Mouse (Mus musculus): Measurements from ENCODE around the gene Ncoa5. TPM values are rescaled to one million over a fixed set of nuclear protein-coding genes. Genes with fewer than 3 reads are reported as not detected.

Ncoa5 gene
- polyA plus RNA-seq, 1 experiment, result 25.1 TPM

DNA sequence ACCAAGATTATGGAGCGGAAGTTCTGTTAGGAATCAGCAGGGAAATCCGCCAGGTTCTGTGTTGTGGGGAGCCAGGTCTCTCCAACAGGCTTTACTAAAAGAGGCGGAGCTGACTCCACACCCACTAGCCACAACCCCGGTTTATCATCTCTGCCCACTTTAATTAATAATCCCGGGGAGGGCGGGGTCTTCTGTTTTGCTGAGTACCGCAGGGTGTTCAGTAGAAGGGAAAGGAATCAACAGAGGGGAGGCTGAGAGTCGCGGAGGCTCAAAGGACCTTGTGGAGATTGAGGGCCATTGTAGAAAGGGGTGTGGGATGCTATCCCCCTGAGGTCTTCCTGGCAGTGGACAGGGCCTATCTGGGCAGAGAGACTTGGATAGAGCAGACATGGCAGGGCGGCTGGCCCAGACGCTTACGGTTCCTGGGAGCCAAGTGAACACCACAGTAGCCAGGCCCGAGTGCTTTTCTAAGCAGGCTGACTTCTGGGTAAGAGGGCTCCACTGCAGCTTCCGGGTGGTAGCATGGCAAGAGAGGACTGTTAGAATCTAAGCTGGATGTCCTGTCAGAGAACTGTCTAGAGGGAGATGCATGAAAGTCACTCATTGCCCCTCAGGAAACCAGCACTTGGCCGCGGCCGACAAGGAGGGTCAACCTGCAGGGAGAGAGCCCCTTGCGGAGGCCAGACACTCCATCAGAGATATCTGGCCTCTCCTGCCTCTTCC is 16.3 kb upstream of the Ncoa5 start:
- 82% methylated on average over 18 of the region's 18 CpGs for WGBS
- Histone ChIP-seq H3K36me3 (ENCODE audit: control insufficient read depth, insufficient read depth, low read length) (no peaks in the 10 kb centered on the region), H3K27me3 (ENCODE audit: control insufficient read depth, insufficient read depth, low read length) (peaks cover 2% of the 10 kb centered on the region), H3K4me1 (ENCODE audit: control insufficient read depth, insufficient read depth, insufficient read length) (peaks cover 3% of the 10 kb centered on the region; the same call in 1 of the 2 replicates), H3K27ac (ENCODE audit: insufficient read depth, low read length) (no peak overlapping the region), H3K4me3 (ENCODE audit: extremely low read depth, insufficient read depth, insufficient read length) (no peak overlapping the region)
- no peak for DNase-seq (ENCODE audit: low read depth in 1 of 2, low spot score in 2 of 2)
- TF ChIP-seq CTCF (IDR thresholded peaks at IDR 0.05; ENCODE audit: extremely low read depth, insufficient read depth, insufficient read length, insufficient replicate concordance) (no peak), POLR2A (IDR thresholded peaks at IDR 0.05; ENCODE audit: low read depth, low read length) (no peak)

DNA sequence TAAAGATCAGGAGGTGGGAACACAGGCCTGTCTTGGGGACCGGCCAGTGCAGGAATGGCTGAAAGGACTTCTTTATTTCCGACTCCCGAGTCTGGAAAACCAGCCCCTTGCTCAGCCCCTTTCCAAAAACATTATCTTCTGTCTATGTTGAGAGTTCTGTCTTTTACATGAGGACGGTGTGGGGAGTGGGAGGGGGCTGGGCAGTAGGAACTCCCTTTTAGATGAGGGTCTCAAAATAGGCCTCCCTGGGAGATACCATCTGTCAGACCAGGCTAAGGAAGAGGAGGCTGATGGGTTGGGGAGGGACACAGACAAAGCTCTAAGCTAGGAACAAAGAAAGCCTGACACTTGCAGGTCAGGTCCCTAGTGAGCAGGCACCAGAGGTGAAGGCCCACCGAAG is 14.4 kb upstream of the Ncoa5 start:
- H3K4me1 ChIP-seq (ENCODE audit: control insufficient read depth, insufficient read depth, insufficient read length), result no peaks in the 10 kb centered on the region
- 77% methylated on average over 5 of the region's 5 CpGs for WGBS
- H3K27ac ChIP-seq (ENCODE audit: insufficient read depth, low read length), result no peak overlapping the region
- no peak for DNase-seq (ENCODE audit: low read depth in 1 of 2, low spot score in 2 of 2)
- no peaks in the 10 kb centered on the region for H3K36me3 ChIP-seq (ENCODE audit: control insufficient read depth, insufficient read depth, low read length)
- peaks cover 3% of the 10 kb centered on the region for H3K27me3 ChIP-seq (ENCODE audit: control insufficient read depth, insufficient read depth, low read length)
- TF ChIP-seq POLR2A (IDR thresholded peaks at IDR 0.05; ENCODE audit: low read depth, low read length) (no peak), CTCF (IDR thresholded peaks at IDR 0.05; ENCODE audit: extremely low read depth, insufficient read depth, insufficient read length, insufficient replicate concordance) (no peak)
- no peak overlapping the region for H3K4me3 ChIP-seq (ENCODE audit: extremely low read depth, insufficient read depth, insufficient read length)

GRCm38 (mm10) chr2:165043729-165044128 is 9.1 kb upstream of the Ncoa5 start:
- no peak overlapping the region for H3K4me3 ChIP-seq (ENCODE audit: extremely low read depth, insufficient read depth, insufficient read length)
- H3K27ac ChIP-seq (ENCODE audit: insufficient read depth, low read length), result no peak overlapping the region
- TF ChIP-seq POLR2A (IDR thresholded peaks at IDR 0.05; ENCODE audit: low read depth, low read length), result no peak
- no peak for TF ChIP-seq CTCF (IDR thresholded peaks at IDR 0.05; ENCODE audit: extremely low read depth, insufficient read depth, insufficient read length, insufficient replicate concordance)
- H3K36me3 ChIP-seq (ENCODE audit: control insufficient read depth, insufficient read depth, low read length), result no peaks in the 10 kb centered on the region
- DNase-seq (ENCODE audit: low read depth in 1 of 2, low spot score in 2 of 2), result no peak
- 69% methylated on average over 2 of the region's 2 CpGs for WGBS
- H3K4me1 ChIP-seq (ENCODE audit: control insufficient read depth, insufficient read depth, insufficient read length), result no peaks in the 10 kb centered on the region
- peaks cover 1% of the 10 kb centered on the region; the same call in 1 of the 2 replicates for H3K27me3 ChIP-seq (ENCODE audit: control insufficient read depth, insufficient read depth, low read length)

DNA sequence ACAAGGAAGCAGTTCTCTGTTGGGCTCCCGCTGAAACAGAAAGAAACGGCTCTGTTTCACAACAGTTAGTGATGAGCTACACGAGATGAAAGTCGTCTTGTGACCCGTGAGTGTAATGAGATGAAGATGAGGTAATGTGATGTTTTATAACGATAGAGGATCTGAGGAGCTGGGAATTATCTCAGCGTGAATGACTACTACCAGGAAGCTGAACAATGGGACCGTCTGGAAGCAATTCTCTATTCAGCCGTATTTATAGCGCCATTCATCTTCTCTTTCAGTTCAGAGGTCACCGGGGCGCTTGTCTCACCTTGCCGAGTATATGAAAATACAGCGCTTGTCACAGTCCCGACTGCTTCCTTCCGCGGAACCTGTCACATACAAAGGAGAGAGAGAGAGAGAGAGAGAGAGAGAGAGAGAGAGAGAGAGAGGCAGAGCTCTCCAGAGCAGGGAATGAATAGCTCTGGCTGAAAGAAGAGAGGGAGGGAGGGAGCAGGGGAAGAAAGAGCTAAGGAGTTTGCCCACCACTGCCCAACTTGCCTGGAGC is 8.5 kb upstream of the Ncoa5 start:
- no peaks in the 10 kb centered on the region for H3K36me3 ChIP-seq (ENCODE audit: control insufficient read depth, insufficient read depth, low read length)
- WGBS, result 7% methylated on average over 17 of the region's 17 CpGs
- H3K27me3 ChIP-seq (ENCODE audit: control insufficient read depth, insufficient read depth, low read length), result peaks cover 1% of the 10 kb centered on the region; the same call in 1 of the 2 replicates

GRCm38 (mm10) chr2:165042126-165042525 is 7.5 kb upstream of the Ncoa5 start:
- Histone ChIP-seq H3K4me1 (ENCODE audit: control insufficient read depth, insufficient read depth, insufficient read length) (no peaks in the 10 kb centered on the region), H3K4me3 (ENCODE audit: extremely low read depth, insufficient read depth, insufficient read length) (no peak overlapping the region), H3K27me3 (ENCODE audit: control insufficient read depth, insufficient read depth, low read length) (peaks cover 1% of the 10 kb centered on the region; the same call in 1 of the 2 replicates), H3K27ac (ENCODE audit: insufficient read depth, low read length) (no peak overlapping the region), H3K36me3 (ENCODE audit: control insufficient read depth, insufficient read depth, low read length) (no peaks in the 10 kb centered on the region)
- 90% methylated on average over 5 of the region's 5 CpGs for WGBS
- TF ChIP-seq CTCF (IDR thresholded peaks at IDR 0.05; ENCODE audit: extremely low read depth, insufficient read depth, insufficient read length, insufficient replicate concordance) (no peak), POLR2A (IDR thresholded peaks at IDR 0.05; ENCODE audit: low read depth, low read length) (no peak)
- no peak for DNase-seq (ENCODE audit: low read depth in 1 of 2, low spot score in 2 of 2)

More for the DNA sequence above, 8.5 kb upstream of the Ncoa5 start:
- DNase-seq (ENCODE audit: low read depth in 1 of 2, low spot score in 2 of 2), result no peak
- H3K4me1 ChIP-seq (ENCODE audit: control insufficient read depth, insufficient read depth, insufficient read length), result no peaks in the 10 kb centered on the region
- no peak overlapping the region for H3K27ac ChIP-seq (ENCODE audit: insufficient read depth, low read length)
- 0 out of 2 replicates have a peak overlapping the region, but pooled peaks have one; percentile 9 for H3K4me3 ChIP-seq (ENCODE audit: extremely low read depth, insufficient read depth, insufficient read length)
- TF ChIP-seq POLR2A (IDR thresholded peaks at IDR 0.05; ENCODE audit: low read depth, low read length) (no peak), CTCF (IDR thresholded peaks at IDR 0.05; ENCODE audit: extremely low read depth, insufficient read depth, insufficient read length, insufficient replicate concordance) (no peak)

DNA sequence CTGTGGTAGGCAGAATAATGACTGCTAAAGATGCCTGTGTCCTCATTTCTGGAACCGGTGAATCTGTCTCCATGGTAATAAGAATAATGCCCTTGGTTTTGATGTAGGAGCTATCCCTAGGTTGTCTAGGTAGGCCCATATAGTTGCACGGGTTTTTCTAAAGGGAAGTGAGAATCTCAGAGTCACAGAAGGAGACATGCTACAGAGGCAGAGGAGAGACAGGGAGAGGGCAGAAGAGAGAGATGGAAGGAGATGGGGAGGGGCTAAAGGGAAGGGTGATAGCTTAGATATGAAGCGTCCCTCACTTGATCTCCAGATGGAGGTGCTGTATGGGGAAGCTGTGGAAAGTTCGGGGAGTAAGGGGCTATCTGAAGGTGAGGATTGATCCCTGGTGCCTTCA is 2.7 kb upstream of the Ncoa5 start:
- DNase-seq (ENCODE audit: low read depth in 1 of 2, low spot score in 2 of 2), result no peak
- H3K36me3 ChIP-seq (ENCODE audit: control insufficient read depth, insufficient read depth, low read length), result no peaks in the 10 kb centered on the region
- no peak overlapping the region for H3K27ac ChIP-seq (ENCODE audit: insufficient read depth, low read length)
- no peak overlapping the region for H3K4me3 ChIP-seq (ENCODE audit: extremely low read depth, insufficient read depth, insufficient read length)
- no peaks in the 10 kb centered on the region for H3K27me3 ChIP-seq (ENCODE audit: control insufficient read depth, insufficient read depth, low read length)
- 54% methylated on average over 4 of the region's 4 CpGs for WGBS
- H3K4me1 ChIP-seq (ENCODE audit: control insufficient read depth, insufficient read depth, insufficient read length), result peaks cover 6% of the 10 kb centered on the region; the same call in 1 of the 2 replicates
- TF ChIP-seq CTCF (IDR thresholded peaks at IDR 0.05; ENCODE audit: extremely low read depth, insufficient read depth, insufficient read length, insufficient replicate concordance), result no peak
- TF ChIP-seq POLR2A (IDR thresholded peaks at IDR 0.05; ENCODE audit: low read depth, low read length), result no peak

DNA sequence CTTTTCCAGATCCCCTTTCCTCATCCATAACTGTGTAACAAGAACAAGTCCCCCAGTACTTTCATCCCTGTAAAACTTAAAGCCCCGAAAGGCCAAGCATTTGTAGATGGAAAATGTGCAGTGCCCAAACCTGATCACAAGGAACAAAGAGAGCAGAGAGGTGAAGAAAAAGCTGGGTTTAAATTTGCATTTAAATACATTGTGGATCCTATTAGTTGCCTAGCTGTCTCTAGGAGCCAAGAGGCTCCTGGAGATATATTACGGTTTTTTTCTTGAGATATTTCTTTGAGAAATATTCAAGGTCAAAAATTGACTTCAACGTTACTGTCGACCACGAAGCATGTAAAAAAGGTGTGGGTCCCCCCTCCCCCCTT is 378 bp upstream of the Ncoa5 start:
- peaks cover 6% of the 10 kb centered on the region; the same call in 1 of the 2 replicates for H3K4me1 ChIP-seq (ENCODE audit: control insufficient read depth, insufficient read depth, insufficient read length)
- H3K27ac ChIP-seq (ENCODE audit: insufficient read depth, low read length), result no peak overlapping the region
- TF ChIP-seq POLR2A (IDR thresholded peaks at IDR 0.05; ENCODE audit: low read depth, low read length), result no peak
- H3K4me3 ChIP-seq (ENCODE audit: extremely low read depth, insufficient read depth, insufficient read length), result no peak overlapping the region; the same call in 1 of the 2 replicates
- DNase-seq (ENCODE audit: low read depth in 1 of 2, low spot score in 2 of 2), result no peak
- H3K36me3 ChIP-seq (ENCODE audit: control insufficient read depth, insufficient read depth, low read length), result no peaks in the 10 kb centered on the region
- WGBS, result 61% methylated on average over 5 of the region's 5 CpGs
- H3K27me3 ChIP-seq (ENCODE audit: control insufficient read depth, insufficient read depth, low read length), result no peaks in the 10 kb centered on the region
